Mouse (Mus musculus) megakaryocyte, embryonic 14.5 days (primary cell): ENCODE data around the gene Sncb. TPM values are rescaled to one million over a fixed set of nuclear protein-coding genes. Genes with fewer than 3 reads are reported as not detected.
A peak's percentile ranks its signal among the peaks of the same experiment; 100 is the strongest.

Source experiments
- H3K27me3 ChIP-seq: replicated peaks from 2 replicates; pipeline ENCODE3; 2012; ENCODE audit warnings: inconsistent platforms
- H3K36me3 ChIP-seq: replicated peaks from 2 replicates; pipeline ENCODE3; 2012; ENCODE audit warnings: low read length, inconsistent platforms, mixed read lengths
- H3K4me1 ChIP-seq: 2 replicates; pipeline ENCODE4 v1.6.1; 2012; ENCODE audit warnings: inconsistent platforms
- H3K4me3 ChIP-seq: replicated peaks from 2 replicates; pipeline ENCODE3; 2012; ENCODE audit warnings: moderate library complexity, mild to moderate bottlenecking, inconsistent platforms
- H3K9me3 ChIP-seq: 2 replicates; pipeline ENCODE4 v1.6.1; 2012; ENCODE audit warnings: inconsistent platforms
- FLI1 ChIP-seq: IDR thresholded peaks from 2 replicates; pipeline ENCODE4 v1.6.1; 2012; ENCODE audit warnings: low read length, inconsistent platforms, mixed read lengths
- GATA1 ChIP-seq: IDR thresholded peaks from 3 replicates; pipeline ENCODE4 v1.6.1; 2012; ENCODE audit warnings: mixed read lengths, low read length, inconsistent platforms, borderline replicate concordance
- polyA plus RNA-seq: library from polyadenylated mRNA; stranded (reverse); fragments of >175 nt; gene quantifications from 2 replicates; pipeline ENCODE4 v1.2.3, GENCODE M21; 2012; ENCODE audit warnings: low replicate concordance; ENCODE audit not compliant: insufficient read depth

Gene Sncb
- polyA plus RNA-seq, 1 experiment, result 0.62 TPM

- H3K27me3 ChIP-seq, result peaks cover 88% of the 10 kb centered on the region
- peak overlapping the region; percentile 80 for H3K4me3 ChIP-seq
- H3K4me1 ChIP-seq, result peaks cover 11% of the 10 kb centered on the region
These were observed 17.1 kb downstream of the Sncb start for GRCm38 (mm10) chr13:54749061-54749863.

GRCm38 (mm10) chr13:54748721-54749060, 17.7 kb downstream of the Sncb start:
- H3K4me3 ChIP-seq, result no peak overlapping the region
- H3K36me3 ChIP-seq, result no peaks in the 10 kb centered on the region
- peaks cover 11% of the 10 kb centered on the region for H3K4me1 ChIP-seq
- peaks cover 84% of the 10 kb centered on the region for H3K27me3 ChIP-seq
- peaks cover 22% of the 10 kb centered on the region for H3K9me3 ChIP-seq
- TF ChIP-seq FLI1, result no peak
- TF ChIP-seq GATA1, result no peak

More at GRCm38 (mm10) chr13:54749061-54749863, 17.1 kb downstream of the Sncb start:
- Histone ChIP-seq H3K9me3 (peaks cover 22% of the 10 kb centered on the region), H3K36me3 (no peaks in the 10 kb centered on the region)
- TF ChIP-seq FLI1 (no peak), GATA1 (no peak)

GRCm38 (mm10) chr13:54748190-54748589, 18.2 kb downstream of the Sncb start:
- TF ChIP-seq GATA1, result no peak
- no peak for TF ChIP-seq FLI1
- Histone ChIP-seq H3K9me3 (peaks cover 22% of the 10 kb centered on the region), H3K4me3 (no peak overlapping the region), H3K27me3 (peaks cover 81% of the 10 kb centered on the region), H3K4me1 (peaks cover 11% of the 10 kb centered on the region), H3K36me3 (no peaks in the 10 kb centered on the region)

- H3K4me1 ChIP-seq, result peaks cover 11% of the 10 kb centered on the region
- peaks cover 80% of the 10 kb centered on the region for H3K27me3 ChIP-seq
- TF ChIP-seq FLI1 (no peak), GATA1 (no peak)
- H3K9me3 ChIP-seq, result peaks cover 20% of the 10 kb centered on the region
- H3K36me3 ChIP-seq, result no peaks in the 10 kb centered on the region
- H3K4me3 ChIP-seq, result no peak overlapping the region
These were observed 19.5 kb downstream of the Sncb start for GRCm38 (mm10) chr13:54746896-54747295.

GRCm38 (mm10) chr13:54746110-54746509, 20.3 kb downstream of the Sncb start:
- TF ChIP-seq GATA1 (no peak), FLI1 (no peak)
- H3K4me1 ChIP-seq, result peaks cover 11% of the 10 kb centered on the region
- H3K9me3 ChIP-seq, result peaks cover 12% of the 10 kb centered on the region
- H3K36me3 ChIP-seq, result no peaks in the 10 kb centered on the region
- H3K27me3 ChIP-seq, result peaks cover 79% of the 10 kb centered on the region
- H3K4me3 ChIP-seq, result no peak overlapping the region

- Histone ChIP-seq H3K4me3 (no peak overlapping the region), H3K27me3 (peaks cover 82% of the 10 kb centered on the region), H3K4me1 (no peaks in the 10 kb centered on the region), H3K36me3 (no peaks in the 10 kb centered on the region), H3K9me3 (no peaks in the 10 kb centered on the region)
- TF ChIP-seq FLI1, result no peak
- TF ChIP-seq GATA1, result no peak
These were observed 28.2 kb downstream of the Sncb start for GRCm38 (mm10) chr13:54738213-54738601.

- Histone ChIP-seq H3K4me1 (no peaks in the 10 kb centered on the region), H3K36me3 (no peaks in the 10 kb centered on the region), H3K27me3 (peaks cover 82% of the 10 kb centered on the region), H3K4me3 (peak overlapping the region; percentile 50), H3K9me3 (no peaks in the 10 kb centered on the region)
- TF ChIP-seq FLI1 (no peak), GATA1 (no peak)
These were observed 28.7 kb downstream of the Sncb start for GRCm38 (mm10) chr13:54737488-54738212.

GRCm38 (mm10) chr13:54736931-54737330, 29.5 kb downstream of the Sncb start:
- no peaks in the 10 kb centered on the region for H3K36me3 ChIP-seq
- TF ChIP-seq FLI1 (no peak), GATA1 (no peak)
- H3K27me3 ChIP-seq, result peaks cover 74% of the 10 kb centered on the region
- no peak overlapping the region for H3K4me3 ChIP-seq
- no peaks in the 10 kb centered on the region for H3K9me3 ChIP-seq
- H3K4me1 ChIP-seq, result no peaks in the 10 kb centered on the region

GRCm38 (mm10) chr13:54726131-54726530, 40.3 kb downstream of the Sncb start:
- Histone ChIP-seq H3K4me3 (no peak overlapping the region), H3K27me3 (peaks cover 34% of the 10 kb centered on the region), H3K9me3 (peaks cover 23% of the 10 kb centered on the region), H3K4me1 (no peaks in the 10 kb centered on the region), H3K36me3 (no peaks in the 10 kb centered on the region)
- TF ChIP-seq GATA1 (no peak), FLI1 (no peak)

GRCm38 (mm10) chr13:54723143-54723542, 43.3 kb downstream of the Sncb start:
- H3K27me3 ChIP-seq, result peaks cover 44% of the 10 kb centered on the region
- no peaks in the 10 kb centered on the region for H3K4me1 ChIP-seq
- H3K4me3 ChIP-seq, result no peak overlapping the region
- H3K9me3 ChIP-seq, result peaks cover 23% of the 10 kb centered on the region
- TF ChIP-seq GATA1 (no peak), FLI1 (no peak)
- no peaks in the 10 kb centered on the region for H3K36me3 ChIP-seq
